Mouse (Mus musculus) Muller cell, postnatal 12 days (primary cell): Measurements from ENCODE around the gene Ddx41.
A peak's percentile ranks its signal among the peaks of the same experiment; 100 is the strongest.

Experiments
- DNase-seq: peaks from one replicate; pipeline ENCODE4 v3.0.0-alpha.2; 2015; ENCODE audit errors: inconsistent ontology term

The Ddx41 gene

DNA sequence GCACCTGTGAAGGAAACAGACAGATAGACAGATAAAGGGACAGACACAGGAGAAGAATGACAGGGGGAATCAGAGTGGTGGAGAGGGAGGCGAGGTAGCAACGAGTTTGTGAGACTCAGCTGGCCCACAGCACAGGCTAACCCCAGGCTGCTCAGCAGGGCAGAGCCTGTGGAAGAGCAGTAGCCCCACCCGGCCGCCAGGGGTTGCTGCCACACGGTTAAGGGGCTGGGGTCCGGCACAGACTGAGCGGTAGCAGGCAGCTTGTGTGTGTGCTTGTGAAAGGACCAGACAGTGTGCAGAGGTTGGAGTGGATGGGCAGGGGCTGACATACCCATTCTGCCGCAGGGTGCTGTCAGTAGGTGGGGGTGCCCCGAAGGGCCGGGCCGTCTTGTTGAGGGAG is 28.6 kb downstream of the Ddx41 start:
- no peak for DNase-seq

DNA sequence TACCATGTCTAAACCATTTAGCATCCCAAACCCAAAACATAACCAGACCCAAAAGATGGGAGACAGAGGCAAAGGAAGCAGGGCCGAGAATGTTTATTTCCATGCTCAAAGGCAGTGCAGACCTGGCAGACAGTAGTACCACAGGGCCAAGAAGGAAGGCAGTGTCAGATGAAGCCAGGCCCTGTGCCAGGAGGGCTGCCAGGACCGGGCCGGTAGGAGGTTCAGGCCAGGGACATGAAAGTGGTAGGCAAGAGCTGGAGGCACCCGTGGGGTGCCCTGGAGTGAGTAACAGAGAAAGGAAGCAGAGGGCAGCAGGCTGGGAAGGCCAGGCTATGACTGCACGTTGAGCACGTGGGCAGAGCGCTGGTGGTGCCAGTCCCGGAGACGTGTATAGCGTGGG is 29.8 kb downstream of the Ddx41 start:
- peak; percentile 55 for DNase-seq

DNA sequence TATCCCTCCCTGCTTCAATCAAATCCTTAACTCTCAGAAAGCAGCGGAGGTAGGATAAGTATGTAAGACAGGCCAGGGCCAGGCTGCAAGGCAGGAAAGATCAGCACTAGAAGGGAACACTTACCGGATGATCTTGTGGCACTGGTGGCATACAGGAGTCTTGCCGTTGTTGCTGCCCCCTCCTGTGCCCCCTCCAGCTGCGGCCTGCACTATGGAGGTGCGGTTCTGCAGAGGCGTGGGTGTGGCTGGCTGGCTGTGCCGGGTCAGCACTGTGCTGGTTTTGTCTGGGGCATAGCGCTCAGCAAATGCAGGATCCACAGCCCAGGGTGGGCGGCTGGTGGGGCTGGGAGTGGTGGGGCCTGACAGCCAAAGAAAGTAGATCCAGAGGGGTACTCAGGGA is 30.6 kb downstream of the Ddx41 start:
- no peak for DNase-seq

DNA sequence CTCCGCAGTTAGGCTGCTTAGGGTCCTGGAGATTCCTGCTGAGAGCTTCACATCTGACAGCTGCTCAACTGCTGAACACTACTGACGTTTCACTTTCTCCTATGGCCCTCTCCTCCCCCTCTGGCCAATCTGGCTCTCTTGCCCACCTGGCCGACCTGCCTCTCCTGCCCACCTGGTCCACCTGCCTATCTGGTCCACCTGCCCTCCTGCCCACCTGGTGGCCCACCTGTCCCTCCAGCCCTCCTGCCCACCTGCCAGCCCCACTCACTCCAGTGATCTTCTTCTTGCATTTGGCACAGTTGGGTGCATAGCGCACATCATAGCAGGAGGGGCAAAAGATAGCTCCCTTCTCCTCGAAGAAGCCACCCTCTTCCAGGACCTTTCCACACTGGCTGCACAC is 32.1 kb downstream of the Ddx41 start:
- DNase-seq, result no peak

DNA sequence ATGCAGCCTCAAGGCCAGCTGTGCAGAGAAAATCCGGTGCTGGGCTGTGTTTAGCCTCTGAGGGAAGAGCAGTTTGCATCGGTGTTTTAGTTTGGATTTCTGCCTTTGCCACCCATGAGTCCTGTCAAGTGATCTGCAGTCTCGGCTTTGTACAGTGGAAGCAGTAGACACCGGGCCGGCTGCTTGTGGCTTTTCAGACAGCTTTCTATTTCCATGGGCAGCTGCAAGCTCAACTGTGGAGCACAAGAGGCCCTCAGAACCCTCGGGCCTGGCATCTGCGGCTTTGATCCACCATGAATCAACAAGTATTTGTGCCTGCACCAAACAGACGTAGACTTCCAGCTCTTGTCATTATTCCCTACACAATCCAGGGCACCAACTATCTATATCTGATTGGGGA is 34.1 kb downstream of the Ddx41 start:
- DNase-seq, result no peak

DNA sequence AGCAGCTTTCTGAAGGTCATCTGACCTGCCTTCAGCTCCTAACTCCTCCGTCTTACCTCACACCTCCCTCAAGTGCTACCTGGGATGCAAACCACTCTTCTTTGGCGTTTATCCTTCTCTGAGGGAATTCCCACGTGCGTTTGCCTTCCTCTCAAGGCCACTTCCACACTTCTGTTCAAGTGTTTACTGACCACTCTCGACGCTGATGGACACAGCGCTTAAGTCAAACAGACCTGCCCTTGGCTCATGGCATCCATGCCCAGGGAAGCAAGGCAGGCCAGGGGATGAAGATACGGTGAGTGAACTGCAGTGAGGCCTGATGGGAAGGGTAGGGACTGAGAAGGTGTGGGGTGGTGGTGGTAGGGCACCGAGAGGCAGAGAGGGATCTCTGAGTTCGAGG is 35.9 kb downstream of the Ddx41 start:
- no peak for DNase-seq

DNA sequence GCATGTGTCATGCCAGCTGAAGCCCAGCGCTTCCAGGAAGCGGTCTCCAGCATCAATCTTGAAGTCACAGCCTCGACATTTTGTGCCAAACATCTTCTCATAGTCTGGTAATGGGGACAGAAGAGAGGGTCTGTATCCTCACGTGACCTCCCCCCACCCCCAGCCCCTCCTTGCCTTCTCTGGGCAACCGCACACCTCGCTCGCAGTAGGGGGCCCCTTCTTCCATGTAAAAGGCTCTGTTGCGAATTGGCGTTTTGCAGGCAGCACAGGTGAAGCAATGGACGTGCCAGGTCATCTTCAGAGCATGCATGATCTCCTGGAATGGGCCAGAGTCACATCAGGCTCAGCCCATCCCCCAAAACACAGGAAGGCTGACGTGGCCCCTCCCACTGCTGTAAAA is 37.6 kb downstream of the Ddx41 start:
- DNase-seq, result no peak

DNA sequence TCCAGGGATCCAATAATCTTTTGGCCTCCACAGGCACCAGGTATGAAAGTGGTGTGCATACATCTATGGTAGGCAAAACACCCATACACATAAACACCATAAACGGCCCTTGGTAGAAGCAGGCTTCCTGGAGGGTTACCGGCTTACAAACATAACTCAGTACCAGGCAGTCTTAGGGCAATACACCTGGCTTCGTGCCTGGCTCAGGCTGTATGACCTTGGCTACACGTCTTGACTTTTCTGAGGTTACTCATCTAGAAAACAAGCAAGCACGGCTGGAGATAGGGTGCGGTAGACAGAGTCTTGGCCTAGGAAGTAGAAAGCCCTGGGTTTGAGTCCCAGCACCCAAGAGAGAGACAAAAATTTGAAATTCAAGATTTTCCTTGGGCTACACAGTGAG is 39.8 kb downstream of the Ddx41 start:
- no peak for DNase-seq

DNA sequence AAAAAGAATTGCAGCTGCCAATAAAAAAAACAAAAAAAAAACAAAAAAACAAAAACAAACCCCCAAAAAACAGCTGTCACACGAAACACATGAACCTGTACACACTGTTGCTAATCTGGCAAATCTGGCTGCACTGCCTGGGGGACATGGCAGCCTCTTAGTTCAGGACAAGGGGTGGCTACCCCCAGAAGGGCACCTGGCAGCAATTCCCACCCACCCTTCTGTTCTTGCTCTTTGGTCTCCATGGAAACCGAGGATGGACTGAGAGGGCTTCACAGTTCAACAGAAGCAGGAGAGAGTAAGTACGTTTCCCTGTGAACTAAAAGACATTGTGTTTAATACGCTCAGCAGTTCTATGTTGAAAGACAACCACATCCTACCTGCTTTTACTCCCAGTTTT is 40.8 kb downstream of the Ddx41 start:
- no peak for DNase-seq

DNA sequence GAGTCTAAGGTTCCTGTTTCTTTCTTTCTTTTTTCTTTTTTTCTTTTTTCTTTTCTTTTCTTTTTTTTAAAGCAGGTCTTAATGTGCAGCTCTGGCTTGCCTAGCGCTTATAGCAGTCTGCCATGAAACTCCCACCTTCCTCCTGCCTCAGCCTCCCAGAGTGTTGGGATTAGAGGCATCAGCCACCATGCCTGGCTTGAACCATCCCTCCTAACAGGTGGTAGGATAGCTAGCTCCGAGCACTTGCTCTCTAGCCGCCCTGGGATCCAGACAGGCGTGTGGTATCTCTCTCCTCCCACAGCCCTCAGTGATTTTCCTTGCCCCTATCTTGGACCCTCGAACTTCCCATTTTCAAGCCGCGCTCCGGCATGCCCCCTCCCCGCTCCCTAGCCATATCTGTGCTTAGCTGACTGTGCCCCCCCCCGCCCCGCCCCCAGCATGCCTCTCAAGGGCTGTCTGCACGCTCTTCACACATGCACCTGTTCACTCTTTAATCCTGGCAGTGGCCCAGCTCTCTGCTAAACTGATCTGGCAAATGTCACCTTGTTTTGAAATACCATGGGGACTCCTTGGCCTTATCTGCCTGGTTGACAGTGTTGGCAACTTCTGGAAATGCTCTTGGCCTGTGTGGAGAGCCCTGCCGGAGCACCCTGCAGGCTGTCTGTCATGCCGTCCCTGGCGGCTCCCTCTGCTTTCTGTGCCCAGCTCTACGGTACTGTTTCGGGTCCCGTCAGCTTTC is 41.4 kb downstream of the Ddx41 start:
- no peak for DNase-seq

DNA sequence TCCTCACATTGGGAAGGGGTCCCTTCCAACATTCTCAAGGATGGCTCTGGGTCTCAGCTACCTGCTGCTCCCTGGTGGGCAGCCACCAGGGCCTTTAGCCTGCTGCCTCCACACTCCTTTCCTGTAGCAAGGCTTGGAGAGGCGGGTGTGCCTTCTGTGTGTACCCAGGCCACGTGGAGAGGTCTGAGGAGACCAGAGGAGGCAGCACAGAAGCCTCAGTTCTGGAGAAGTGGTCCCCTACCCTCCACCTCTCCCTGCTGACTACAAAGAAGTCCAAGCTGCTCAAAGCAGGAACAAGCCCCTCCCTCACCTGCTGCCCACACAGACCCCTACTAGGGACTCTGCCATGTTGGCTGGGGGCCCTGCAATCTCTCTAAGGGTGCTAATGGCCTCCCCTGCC is 42.2 kb downstream of the Ddx41 start:
- DNase-seq, result no peak

DNA sequence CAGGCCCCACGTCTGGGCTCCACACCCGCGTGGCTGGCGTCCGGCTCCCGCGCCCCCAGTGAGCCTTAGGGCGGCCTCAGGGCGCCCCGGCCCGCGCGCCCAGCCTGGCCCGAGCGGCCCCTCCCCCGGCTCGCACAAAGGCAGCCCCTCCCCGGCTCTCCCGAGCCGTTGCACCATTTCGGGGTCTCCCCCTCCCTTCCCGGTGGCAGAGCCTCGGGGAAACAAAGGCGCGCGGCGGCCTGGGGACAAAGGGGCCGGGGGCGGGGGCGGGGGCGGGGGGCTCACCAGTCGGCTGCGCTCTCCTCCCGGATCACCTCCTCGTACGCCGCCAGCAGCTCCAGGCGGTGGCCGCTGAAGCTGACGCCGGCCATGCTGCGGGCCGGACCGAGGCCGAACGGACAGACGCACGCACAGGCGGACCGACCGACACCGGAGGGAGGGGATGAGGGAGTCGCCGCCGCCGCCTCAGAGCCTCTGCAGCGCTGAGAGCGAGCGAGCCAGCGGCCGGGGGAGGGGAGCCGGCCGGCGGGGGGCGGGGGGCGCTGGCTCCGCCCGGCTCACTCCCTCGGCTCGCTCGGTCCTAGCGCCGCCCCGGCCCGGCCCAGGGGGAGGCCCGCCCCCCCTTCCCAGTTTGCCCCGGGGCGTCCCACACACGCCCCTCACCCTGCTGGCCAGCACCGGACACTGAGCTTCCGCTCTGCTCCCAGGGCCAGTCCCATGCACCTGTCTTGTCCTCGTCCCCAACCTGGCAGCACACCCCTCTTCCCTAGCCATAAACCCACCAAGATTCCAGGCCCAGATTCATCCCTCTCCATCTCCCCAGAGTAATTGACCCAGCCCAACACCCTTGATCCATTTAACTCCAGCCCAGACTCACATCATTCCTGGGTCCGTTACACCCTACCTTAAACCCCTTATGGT is 48.6 kb downstream of the Ddx41 start, which contains the start of gene Dbn1:
Gene Dbn1, minus strand, starts transcription at position 534 of the 921 bp plus-strand sequence.
- peak; percentile 77 for DNase-seq

DNA sequence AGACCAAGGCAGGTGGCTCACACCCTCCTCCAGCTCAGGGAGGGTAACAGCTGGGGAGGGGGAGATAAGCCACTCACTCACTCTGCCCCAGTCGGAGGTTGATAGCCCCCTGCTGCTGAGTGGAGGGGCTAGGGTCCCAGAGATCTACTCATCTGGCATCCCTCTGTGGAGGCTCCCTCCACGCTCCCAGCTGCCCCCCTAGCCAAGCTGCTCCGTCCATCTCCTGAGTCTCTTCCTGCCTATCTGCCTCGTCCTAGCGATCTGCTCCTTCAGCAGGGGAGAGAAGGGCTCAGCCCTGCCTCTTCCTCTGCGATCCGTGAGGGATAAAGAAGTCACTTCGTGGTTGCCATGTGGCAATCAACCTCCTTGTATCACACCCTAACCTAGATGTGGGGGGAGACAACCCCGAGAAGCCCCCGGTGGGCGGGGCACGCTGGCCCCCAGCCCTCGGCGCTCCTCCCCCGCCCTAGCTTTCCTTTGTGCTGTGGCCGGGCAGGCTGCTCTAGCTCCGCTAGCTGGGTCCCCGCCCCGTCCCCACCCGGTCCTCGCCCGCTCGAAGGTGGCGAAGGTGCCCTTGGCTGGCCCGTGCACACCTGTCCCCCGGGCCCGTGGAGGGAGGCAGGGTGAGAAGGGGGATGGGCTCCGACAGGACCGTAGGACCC is 49.4 kb downstream of the Ddx41 start:
- peak; percentile 64 for DNase-seq

DNA sequence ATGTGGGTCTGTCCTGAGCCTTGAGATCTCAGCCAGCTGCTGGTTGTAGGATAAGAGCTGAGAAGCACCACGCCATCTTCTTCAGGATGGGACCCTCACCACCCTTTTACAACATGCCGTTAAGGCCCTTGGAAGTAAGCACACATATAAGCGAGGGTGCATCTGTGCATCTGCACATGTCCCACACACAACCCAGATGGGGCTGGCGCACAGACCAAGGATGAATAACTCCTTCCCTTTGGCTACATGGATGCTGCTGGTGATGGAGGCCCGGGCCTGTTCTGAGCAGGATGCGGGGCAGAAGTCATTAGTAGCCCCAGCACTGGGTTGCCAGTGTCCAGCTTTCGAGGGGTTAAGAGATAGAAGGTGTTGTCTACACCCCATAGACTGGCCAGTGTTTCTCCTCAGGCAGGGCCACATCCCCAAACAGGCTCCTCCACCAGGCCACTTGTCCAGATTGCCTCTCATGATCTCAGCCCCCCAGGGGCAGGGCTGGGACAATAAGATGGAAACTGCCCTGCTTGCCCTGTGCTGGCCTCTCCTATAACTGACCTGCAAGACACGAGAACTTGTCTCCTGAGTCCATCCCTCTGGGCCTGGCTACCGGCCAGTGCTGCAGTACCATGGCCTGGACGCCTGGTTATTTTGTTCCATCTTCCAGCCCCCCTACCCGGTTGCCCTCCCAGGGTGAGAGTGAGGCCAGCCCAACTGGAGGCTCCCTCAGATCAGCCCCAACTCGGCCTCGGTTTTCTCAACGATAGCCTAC is 50.2 kb downstream of the Ddx41 start:
- peak; percentile 66 for DNase-seq

DNA sequence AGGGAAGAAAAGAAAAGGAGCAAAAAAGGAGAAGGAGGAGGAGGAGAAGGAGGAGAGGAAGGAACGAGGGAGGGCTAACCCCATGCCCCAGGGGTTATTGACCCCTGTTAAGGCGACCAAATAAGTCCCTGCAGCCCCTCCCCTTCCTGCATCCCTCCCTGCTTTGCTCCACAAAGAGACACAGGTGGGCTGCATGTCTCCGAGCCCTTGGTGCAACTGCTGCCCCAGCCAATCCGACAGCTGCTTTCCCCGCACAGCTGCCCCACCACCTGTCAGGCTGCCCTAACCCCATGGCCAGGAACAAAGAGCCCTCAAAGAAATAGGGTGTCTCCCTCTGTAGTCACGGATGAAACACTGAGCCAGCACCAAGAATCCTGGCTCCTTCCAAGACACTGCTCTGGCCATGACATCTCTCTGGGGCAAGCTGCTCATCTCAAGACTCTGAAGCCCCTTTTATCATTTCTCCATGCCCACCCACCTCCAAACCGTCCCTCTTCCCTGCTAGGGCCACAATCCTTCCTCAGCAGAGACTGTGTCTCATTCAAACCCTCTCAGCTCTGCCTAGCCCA is 51.9 kb downstream of the Ddx41 start:
- DNase-seq, result no peak

DNA sequence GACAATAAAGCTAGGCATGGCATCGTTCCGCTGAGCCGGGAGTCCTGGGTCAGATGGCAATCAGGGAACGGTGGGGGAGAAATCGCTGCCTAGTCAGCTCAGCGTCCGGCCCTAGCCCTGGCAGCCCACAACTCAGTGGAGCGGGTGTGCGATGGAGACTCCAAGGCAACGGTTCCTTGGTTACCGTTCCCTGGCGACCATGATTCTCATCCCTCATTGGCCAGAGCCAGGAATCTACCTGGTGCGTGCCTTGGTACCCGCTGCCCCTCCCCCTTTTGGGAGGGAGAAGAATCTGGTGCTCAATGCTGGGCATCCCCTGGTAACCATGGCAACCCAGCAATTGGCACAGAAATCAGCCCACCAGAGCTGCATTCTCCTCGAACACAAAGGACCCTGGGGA is 52.9 kb downstream of the Ddx41 start:
- DNase-seq, result no peak

DNA sequence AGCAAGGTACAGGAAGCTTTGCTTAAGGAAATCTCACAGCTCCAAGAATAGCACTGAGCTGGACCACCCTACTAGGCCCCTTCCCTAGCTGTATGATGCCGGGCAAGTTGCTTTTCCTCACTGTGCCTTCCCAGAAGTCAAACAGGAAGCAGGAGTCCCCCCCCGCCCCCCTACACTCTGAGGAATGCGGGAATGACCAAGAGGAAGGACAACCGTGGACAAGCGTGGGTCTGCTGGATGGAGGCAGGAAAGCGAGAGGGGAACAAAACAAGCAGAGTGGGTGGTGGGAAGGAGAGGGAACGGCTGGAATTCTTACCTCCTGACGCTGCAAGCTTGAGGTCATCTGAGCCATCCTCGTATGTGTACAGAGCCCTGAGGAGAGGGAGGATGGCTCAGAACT is 53.4 kb downstream of the Ddx41 start:
- peak; percentile 90 for DNase-seq

DNA sequence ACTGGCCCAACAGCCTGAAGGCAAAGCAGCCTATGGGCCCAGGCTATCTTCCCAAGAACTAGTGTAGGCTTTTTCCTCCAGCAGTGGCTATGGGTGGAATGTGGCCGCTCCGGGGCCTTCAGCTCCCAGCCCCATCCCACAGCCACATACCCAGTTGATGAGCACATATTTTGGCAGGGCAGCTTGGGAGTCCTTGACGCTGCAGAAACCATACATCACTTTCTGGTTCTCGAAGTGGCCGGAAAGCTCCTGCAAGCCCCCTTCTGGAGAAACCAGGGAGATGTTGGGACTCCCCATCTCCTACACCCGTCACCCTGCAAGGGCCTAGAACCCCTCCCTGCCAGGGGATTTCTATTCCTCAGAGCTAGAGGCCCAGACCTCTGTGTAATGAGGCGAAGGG is 53.9 kb downstream of the Ddx41 start:
- peak; percentile 91 for DNase-seq
